Mouse (Mus musculus) adrenal gland, postnatal 4 days (tissue): ENCODE results near the gene Olfm2. TPM values are rescaled to one million over a fixed set of nuclear protein-coding genes. Genes with fewer than 3 reads are reported as not detected.
"Not testable (repeated sequence)": the region's sequence is repeated elsewhere in the genome, so short reads cannot be mapped to it uniquely, and the experiment has no call there.

Experiments used
- DNase-seq, 2 experiments: peaks; one replicate each; pipeline ENCODE4 v3.0.0; 2021 to 2022; ENCODE audit warnings: low spot score in 2 of 2, mixed read lengths in 2 of 2
- total RNA-seq, 2 experiments: library from RNA; stranded (reverse); gene quantifications; 2 replicates each; pipeline ENCODE4 v1.2.3; 2021

The Olfm2 gene
- total RNA-seq, 2 experiments from 2014 or later: 6.5 to 8.5 TPM

DNA sequence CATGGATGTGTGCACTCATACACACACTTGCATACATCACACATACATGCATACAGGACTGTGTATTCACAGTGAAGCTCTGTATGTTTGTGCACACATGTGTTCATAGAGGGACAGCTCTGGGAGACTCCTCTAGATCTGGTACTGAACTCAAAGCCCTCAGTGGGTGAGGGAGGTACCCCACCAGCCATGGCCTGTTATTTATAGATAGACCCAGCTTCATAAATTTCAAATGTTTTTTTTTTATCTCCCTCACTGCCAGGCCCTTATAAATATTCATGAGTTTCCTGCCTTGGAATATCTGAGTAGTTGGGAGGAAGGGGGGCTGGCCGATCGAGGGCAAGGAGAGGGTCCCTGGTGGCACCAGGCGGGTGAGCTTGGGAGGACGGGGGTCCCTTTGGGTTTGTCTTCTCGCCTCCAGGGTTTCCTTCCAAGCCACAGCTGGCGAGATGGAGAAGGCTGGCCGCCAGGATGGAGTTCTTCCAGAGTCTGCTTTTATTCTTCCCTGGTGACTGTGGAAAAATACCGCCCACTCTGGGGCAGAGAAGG lies 42.2 kb downstream of the Olfm2 start:
- DNase-seq: no peak

DNA sequence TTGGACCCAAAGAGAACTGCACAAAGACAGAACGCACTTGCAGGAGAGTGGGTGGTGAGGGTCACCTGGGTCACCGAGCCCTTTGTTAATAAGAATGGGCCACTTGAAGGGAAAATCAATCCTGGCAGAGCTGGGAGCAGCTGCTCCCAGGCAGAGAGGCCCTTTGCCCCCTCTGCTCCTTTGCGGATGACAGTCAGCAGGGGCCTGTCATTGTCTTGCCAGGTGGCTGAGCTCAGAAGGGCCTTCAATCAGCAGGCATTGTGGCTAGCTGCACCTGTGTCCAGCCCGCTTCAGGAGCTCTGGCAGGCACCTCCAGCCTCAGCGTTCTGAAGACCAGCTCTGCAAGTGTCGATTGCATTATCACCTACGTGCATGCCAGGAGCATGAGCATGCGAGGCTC lies 48.7 kb downstream of the Olfm2 start:
- no peak for DNase-seq

DNA sequence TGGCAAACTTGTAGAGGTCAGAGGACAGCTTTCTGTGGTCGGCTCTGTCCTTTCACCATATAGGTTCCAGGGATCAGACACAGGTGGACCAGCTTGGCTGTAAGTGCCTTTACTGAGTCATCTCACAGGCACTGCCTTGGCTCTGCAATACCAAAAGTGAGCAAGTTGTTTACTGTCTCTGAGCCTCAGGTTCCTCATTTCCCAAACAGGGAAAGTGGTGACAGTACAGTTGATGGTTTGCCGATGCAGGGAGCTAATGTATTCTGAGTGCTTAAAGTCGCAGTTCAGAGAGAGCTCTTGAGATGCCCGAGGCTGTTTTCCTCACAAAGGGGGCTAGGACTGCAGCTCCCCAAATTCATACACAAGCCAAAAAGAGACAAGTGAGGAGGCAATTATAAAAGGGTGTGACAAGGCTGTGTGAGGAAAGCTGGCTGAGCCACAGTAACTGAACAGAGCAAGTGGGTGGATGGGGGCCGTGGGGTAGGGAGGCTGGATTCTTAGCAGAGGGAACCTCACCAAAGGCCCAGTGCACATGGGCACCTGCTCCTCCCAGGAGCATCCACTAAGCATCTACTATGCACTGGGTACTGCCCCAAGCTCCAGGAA lies 49.9 kb downstream of the Olfm2 start:
- no peak for DNase-seq

DNA sequence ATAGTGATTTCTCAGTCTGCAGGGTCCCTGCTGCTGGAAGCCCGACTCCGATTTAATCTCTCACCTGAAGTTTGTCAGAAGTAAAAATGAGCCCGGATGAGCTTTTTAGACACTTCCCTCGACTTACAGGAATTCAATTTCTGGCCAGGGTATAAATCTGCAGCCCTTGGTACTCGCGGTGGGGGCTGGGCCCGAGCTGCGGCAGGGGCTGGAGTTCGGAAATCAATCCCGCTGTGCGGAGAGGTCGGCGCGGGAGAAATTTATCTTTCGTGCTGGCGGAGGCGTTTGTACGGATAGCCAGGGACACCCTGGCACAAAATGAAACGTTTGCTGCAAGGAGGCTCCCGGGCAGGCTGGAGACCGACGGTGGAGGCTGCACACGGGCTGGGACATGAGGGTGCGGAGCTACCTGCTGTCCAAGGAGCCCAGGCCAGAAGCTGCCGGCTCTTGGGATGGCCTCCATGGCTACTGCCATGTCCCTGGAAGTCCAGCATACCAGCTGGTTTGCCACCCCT lies 51.4 kb downstream of the Olfm2 start:
- no peak for DNase-seq

DNA sequence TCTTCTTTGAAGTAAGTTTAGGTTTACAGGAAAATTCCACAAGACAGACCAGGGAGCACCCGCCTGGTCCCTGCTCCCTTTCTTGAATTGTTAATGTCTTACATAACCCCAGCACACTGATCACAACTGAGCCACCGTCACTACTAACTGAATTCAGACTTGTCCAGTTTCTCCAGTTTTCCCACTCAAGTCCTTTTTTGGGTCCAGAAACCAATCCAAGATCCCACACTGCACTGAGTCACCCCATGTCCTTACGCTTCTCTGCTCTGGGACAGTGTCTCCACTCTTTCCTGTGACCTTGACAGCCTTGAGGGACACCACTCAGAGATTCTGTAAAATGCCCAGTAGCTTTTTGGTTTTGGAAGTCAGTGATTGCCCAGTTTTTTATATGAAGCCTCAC lies 53.3 kb downstream of the Olfm2 start:
- no peak for DNase-seq

DNA sequence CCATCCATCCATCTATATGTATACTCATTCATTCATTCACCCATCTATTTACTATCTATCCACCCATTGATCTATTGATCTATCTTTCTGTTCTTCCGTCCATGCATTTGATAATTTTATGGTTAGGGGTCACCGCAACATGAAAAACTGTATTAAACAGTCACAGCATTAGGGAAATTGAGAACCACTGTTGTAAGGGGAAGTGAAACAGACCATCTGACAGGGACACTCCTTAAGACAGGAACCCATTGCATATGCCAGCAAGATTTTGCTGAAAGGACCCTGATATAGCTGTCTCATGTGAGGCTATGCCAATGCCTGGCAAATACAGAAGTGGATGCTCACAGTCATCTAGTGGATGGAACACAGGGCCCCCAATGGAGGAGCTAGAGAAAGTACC lies 55.7 kb downstream of the Olfm2 start:
- not testable (repeated sequence) for DNase-seq

DNA sequence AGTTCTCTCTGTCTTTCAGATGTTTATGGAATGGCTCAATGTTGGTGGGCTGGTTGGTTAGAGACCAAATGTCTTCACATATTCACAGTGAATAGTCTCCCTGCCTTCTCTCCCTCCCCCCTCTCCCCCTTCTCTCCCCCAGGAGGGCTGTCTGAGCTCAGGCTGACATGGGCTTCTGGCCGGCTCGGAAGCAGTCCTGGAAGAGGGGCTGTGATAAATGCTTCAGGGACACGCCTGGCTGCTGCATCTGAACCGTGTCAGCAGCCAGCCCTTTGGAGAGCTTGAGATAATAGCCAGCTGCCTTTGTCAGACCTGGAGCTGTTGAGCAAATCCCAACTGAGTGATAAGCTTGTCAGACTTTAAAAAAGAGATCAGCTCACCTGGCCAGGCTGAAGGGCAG lies 56.2 kb downstream of the Olfm2 start:
- DNase-seq: no peak

DNA sequence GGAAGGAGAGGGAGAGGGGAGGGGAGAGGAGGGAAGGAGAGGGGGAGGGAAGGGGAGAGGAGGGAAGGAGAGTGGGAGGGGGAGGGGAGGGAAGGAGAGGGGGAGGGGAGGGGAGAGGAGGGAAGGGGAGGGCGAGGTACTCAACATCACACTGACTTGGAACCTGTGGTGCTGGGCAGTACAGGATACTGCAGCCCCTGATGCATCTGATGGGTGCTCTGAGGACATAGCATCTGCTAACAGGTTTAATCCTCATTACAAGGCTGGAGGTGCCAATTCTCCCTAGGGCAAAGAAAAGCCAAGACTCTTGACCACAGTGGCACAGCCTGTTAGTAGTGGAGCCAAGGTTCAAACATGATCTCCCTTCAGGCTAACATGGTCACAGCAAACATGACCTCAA lies 56.7 kb downstream of the Olfm2 start:
- DNase-seq: no peak

DNA sequence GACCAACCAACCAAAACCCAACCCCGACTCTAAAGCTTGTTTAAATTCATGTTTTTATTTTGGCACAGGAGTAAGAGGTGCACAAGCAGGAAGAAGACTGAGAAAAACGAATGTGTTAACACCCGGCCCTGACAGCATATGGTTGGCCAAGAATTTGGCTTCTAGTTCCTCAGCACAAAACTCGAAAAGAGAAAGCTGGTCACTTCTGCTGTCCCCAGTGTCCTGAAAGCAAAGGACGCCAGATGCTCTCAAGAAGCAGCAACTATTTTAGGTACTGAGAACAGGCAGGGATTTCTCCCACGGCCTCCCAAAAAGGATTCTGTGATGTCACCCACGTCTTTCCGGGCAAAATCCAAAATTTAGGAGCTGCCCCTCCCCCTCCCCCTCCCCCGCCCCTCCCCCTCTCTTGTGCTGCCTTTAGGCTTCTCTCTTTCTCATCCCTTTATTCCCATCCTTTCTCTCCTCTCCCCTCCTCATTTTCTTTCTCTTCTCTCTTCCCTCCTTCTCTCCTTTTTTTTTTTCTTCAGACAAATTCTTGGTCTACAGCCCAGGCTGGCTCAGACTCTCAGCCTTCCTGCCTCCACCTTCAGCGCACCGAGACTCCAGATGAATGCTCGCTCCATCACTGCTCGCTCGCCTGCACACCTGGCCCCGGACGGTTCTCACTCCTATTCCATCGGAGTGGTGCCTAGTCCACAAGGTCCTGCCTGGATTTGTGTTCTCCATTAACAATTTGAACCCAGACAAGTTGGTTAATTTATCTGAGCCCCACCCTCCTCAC lies 60.9 kb downstream of the Olfm2 start:
- no peak for DNase-seq

DNA sequence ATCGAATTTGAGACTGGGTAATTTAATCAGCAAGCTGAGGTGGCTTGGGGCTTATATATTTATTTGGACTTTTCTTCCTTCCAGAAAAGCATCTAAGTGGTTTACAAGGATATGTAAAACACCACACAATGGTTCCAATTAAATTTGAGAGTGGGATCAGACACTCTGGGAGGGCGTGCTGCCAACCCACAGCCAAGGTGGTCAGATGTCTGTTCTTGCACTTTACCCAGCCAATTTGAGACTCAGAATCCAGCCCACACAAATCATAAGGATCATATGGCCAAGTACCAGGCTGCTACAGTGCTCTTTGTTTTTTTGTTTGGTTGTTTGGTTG lies 63.8 kb downstream of the Olfm2 start:
- DNase-seq: no peak

DNA sequence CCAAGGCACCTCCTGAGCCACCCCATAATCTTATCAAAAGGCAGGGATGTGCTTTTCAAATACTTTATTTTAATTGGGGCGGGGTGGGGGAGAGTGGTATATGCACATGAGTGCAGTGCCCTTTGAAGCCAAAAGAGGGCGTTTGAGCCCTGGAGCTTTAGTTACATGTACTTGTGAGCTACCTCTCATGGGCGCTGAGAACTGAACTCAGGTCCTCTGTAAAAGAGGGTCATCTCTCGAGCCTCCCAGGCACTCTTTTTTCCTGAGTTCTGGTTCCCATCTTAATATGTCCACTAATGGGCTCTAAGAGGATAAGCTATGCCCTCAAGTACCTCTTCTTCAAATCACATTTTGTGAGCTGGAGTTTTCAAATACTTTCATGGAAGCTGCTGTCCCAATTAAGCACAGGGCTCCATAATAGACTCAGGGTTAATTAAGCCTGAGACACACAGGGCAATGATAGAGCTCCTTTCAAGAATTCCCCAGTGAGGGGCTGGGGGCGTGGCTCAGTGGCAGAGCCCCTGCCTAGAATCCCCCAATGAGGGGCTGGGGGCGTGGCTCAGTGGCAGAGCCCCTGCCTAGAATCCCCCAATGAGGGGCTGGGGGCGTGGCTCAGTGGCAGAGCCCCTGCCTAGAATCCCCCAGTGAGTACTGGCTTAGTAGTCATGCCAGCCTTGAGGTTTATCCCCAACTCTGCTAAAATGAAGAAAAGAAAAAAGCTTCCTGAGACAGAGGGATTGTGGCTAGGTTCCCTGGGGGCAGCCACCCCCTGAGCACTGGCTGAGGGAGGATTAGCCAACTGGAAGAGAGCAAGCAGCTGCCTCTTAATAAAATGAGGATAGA lies 64.4 kb downstream of the Olfm2 start:
- no peak for DNase-seq

DNA sequence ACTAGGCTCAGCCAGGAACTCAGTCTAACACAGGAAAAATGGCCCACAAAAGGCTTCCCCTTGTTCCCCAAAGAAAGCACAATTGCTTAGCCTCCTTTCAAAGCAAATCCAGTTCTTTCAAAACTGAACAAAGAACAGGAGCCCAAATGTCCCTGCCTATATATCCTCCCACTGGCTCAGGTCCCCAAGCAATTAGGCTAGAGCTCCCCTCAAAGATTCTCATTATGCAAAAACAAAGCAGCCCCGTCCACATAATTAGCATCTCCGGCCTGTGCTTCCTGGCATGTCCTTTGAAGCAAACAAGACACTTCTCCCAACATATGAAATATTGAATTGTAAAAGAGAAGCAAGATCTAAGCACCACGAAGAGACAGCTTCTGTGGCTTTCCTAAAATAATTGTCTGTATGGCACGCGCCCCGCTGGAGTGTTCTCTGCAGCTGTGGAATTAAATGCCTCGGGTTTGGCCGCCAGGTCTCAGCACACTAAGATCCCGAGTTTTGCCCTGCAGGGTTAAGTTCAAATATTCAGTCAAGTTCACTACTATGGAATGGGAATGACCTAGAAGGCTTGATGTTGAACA lies 65.7 kb downstream of the Olfm2 start:
- DNase-seq: no peak

DNA sequence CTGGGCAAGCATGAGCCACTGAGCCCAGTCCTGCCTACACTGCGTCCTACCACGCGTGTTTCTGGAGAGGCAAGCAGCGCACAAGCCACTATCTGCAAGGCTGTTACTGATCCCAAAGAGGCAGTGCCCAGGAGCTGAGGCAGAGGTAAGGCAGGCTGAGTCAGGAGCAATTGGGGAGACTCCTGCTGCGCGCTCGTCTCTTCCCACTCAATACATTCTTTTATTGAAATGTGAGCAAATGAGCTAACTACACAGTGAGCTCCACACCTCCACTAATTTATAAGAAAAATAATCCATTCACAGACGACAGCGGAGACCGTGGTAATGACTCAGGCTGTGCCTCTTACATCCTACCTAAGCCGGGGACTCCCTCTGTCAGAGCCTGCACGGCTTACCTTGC lies 68.3 kb downstream of the Olfm2 start:
- no peak for DNase-seq

DNA sequence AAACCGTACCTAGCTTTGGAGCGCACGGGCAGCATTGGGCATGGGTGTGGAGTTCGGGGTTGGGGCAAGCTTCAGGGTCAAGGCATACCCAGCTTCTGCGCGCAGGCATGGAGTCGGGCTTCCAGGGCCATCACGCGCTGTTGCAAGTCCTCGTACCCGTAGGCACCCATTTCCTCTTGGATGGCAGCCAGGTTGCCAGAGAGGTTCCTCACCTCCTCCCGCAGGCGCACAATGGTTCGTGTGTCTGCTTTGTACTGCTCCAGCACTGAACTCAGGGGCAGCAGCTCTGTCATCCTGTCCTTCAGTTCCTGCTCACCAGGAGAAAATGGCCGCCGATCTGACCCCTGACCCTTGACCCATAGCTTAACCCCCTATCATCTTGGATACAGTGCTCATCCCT lies 74.1 kb downstream of the Olfm2 start:
- DNase-seq: no peak

DNA sequence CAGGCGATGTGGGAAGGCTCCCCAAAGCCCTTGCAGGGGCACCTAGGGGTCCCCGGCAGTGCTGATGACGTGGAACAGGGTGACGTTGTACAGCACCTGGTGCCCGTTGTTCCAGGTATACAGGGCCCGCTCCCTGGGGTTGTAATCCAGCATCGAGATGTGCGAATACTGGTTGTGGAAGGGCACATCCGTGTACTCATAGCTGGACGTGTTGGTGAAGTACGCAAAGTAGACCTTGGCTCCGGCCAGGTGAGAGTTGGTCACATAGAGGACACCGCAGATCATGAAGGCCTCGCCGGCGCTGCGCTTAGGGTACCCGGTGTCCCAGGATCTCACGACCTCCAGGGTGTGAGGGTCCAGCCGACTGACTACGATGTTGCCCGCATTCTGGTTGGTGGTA lies 78.1 kb downstream of the Olfm2 start:
- no peak for DNase-seq

DNA sequence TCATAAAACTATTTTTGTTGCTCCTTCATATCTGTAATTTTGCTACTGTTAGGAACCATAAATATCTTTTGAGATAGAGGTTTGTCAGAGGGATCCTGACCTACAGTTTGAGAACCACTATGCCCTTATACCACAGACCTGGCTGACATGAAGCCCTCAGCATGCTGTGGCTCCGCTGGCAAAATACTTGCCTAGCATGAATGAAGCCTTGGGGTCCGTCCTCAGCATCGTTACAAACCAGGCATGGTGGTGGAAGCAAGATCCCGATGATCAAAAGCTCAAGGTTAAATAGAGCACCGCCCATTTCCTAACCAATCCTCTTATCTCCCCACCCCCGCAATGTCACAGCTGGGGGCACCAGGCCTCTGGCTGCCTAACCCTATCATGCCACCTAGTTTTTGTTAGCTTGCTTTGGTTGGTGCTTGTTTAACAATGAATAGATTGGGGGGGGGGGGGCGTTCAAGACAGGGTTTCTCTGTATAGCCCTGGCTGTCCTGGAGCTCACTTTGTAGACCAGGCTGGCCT lies 79.6 kb downstream of the Olfm2 start:
- DNase-seq: no peak

DNA sequence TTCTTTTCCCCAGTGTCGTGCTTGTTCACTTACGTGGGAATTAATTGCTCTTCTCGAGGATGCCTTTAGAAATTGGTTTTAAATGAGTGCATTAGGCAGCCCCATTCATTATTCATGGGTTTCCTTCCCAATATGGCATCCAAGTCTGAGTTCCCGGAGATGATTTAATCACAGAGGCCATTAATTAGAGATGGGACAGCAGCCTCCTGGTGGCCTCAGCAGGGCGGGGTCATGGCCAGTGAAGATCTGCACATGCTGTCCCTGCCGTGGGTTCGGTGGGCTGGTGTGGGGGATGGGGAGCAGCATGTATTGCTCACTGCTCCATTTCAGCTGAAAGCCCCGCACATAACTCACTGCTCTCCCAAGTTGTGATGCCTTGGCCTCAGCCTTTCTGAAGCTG lies 80.2 kb downstream of the Olfm2 start:
- no peak for DNase-seq

DNA sequence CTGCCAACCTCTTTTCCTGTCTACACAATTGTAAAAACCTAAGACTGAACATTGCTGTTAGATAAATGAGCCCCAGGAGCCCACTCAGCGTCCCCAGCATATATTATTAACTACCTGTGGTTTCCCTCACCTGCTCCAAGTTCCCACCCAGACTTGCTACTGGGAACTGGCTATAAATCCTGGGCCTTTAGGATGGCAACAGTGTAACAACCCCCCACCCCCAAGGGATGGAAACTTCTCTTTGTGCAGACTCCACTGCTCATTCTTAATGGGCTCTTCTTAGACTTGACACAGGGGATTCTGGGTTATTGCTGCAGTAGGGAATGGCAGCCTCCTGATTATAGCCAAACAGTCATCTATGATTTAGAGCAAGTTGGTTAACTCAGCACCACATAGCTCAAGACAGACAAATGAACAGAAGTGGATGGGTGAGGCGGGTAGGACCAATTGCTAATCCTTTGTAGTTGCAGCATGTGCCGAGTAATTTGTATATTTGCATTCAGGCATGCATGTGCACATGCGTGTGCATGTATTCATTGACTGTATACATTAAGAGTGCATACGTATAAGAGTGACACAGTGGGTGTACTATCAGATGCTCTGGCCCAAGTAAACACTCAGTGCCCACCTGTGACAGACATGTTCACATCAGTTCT lies 81.0 kb downstream of the Olfm2 start:
- DNase-seq: no peak

DNA sequence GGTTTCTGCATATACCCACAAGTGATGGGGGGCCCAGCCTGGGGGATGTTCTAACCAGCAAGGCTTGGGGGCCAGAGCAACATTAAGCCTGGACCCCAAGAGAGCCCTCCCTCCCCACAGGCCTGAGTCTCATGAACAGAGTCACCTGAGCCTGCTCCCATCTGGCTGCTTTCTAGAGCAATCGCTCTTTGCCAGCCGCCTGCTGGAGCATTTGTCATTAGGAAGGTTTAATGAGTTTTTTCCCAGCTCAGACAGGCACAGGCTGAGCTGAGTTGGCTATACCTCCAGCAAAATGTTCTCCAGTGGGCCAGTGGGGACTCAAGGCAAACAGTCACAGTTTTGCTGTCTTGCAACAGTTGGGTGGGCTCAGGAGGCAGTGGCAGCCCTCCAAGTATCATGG lies 81.8 kb downstream of the Olfm2 start:
- DNase-seq: no peak

DNA sequence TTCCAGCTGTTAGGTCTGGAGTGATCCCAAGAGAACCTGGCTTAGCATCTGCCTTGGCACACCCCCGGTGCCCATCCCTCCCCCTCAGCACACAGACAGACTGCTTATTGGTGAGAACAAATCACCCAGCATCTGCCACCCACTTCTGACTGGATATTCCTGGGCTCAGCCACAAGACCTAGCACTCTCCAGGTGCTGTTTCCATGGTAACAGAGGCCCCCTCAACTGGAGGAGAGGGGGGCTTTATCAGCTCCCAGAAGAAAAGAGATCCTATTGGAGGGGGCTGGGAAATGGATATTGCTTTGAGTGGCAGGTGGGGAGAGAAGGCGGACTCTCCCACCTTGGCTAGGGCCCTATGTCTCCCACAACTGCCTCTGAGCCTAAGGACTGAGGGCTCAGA lies 82.2 kb downstream of the Olfm2 start:
- no peak for DNase-seq

DNA sequence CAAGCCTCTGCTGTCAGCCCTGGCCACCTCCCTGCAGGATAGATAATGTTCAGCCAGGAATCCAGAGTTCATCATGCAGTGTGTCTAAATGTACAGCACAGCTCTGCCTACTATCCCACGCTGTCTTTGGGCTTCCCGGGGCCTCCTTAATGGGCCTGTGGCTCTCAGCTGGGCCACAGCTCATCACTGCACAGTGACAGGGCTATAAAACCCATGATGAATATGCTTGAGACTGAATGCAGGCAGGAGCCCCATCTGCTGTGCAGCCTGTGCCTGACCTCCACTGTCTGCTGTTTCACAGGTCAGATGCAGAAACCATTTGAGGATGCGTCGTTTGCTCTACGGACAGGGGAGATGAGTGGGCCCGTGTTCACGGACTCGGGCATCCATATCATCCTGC lies 83.3 kb downstream of the Olfm2 start:
- no peak for DNase-seq
